Mouse (Mus musculus) heart, adult 2 months (tissue): ENCODE measurements around the gene 2210011C24Rik.

Source experiments
- CTCF ChIP-seq: fragments of 200-600 bp; IDR thresholded peaks from 2 replicates; pipeline ENCODE4 v1.8.1; 2022; ENCODE audit warnings: antibody characterized with exemption, mild to moderate bottlenecking, moderate library complexity
- EP300 ChIP-seq: fragments of 200-500 bp; IDR thresholded peaks from 2 replicates; pipeline ENCODE4 v1.6.1; 2011; ENCODE audit warnings: low read depth, low read length, control low read depth; ENCODE audit not compliant: insufficient read depth
- POLR2A ChIP-seq: fragments of 200-500 bp; IDR thresholded peaks from 2 replicates; pipeline ENCODE4 v1.6.1; 2011; ENCODE audit warnings: mild to moderate bottlenecking, low read depth, low read length, control low read depth; ENCODE audit not compliant: insufficient read depth

- TF ChIP-seq CTCF: no peak; the same call in 1 of the 2 replicates
- TF ChIP-seq POLR2A: no peak
- 0 out of 2 replicates have a peak, but pooled peaks have one; percentile 45 for TF ChIP-seq EP300
Observed at GRCm38 (mm10) chr8:84009876-84010275, 2.1 kb downstream of the 2210011C24Rik start.
